Mouse (Mus musculus) cortical plate, adult 2 months (tissue): ENCODE measurements around the gene Nxph4.

Experiments used
- CTCF ChIP-seq: fragments of 200-500 bp; IDR thresholded peaks from 2 replicates; pipeline ENCODE4 v1.5.1; 2011; ENCODE audit warnings: mild to moderate bottlenecking, control low read depth, low read length; ENCODE audit not compliant: insufficient read depth; ENCODE audit errors: extremely low read depth
- POLR2A ChIP-seq: fragments of 200-500 bp; IDR thresholded peaks from 2 replicates; pipeline ENCODE4 v1.6.1; 2011; ENCODE audit warnings: mild to moderate bottlenecking, low read length, control low read depth; ENCODE audit not compliant: insufficient read depth; ENCODE audit errors: extremely low read depth

DNA sequence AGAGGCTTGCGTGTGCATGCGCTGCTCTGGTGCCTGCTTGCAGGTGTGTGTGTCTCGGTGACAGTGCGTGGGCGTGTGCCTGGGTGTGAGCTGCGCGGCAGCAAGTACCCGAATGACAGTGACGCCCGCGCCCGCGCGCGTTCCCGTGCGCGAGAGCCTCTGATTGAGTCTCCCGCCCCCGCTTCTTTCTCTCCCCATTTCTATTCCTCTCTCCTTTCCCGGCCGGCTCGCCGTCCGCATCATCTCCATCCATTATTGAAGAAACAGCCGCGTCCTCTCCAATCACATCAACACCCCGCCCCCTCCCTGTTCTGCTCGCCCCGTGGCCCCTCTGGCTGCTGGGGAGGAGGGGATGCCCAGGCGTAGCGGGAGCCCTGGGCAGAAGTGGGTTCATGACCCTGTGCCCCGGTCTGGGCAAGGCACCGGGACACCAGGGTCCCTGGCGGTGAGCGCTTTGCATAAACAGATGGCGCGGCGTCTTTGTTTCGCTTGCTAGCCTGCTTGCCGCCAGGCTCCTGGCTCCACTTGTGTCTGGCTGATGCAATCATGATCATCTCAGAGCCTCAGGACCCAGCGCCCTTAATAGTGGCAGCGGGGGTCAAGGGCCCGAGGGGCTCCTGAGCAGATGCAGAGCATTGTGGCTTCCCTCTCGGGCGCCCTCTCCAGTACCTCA is 22.6 kb downstream of the Nxph4 start:
- TF ChIP-seq POLR2A (peak; percentile 15; the same call in 1 of the 2 replicates), CTCF (no peak)
